Mouse (Mus musculus) liver, embryonic 14.5 days (tissue): ENCODE measurements around the gene Bfsp2. TPM values are rescaled to one million over a fixed set of nuclear protein-coding genes. Genes with fewer than 3 reads are reported as not detected.

Experiments
- ATAC-seq: fragments of 200-750 bp; cut with Nextera tagmentation; 2 replicates; pipeline ENCODE4 v1.8.0; 2017; ENCODE audit warnings: moderate number of reproducible peaks, mild to moderate bottlenecking, moderate library complexity; ENCODE audit not compliant: insufficient read depth
- DNase-seq, 3 experiments: peaks; one replicate each; pipeline ENCODE4 v3.0.0-alpha.2; 2012 to 2013; ENCODE audit warnings: low read depth in 3 of 3, low spot score in 3 of 3
- H3K27ac ChIP-seq: fragments of 300-500 bp; sonication (generic); 2 replicates; pipeline ENCODE4 v1.5.1; 2014; ENCODE audit warnings: moderate library complexity, mild to moderate bottlenecking, control low read depth, inconsistent platforms
- H3K27me3 ChIP-seq: fragments of 300-500 bp; sonication (generic); 2 replicates; pipeline ENCODE4 v1.6.1; 2014; ENCODE audit warnings: mild to moderate bottlenecking, low read length, moderate library complexity; ENCODE audit not compliant: control insufficient read depth, insufficient read depth
- H3K36me3 ChIP-seq: fragments of 300-500 bp; sonication (generic); replicated peaks from 2 replicates; pipeline ENCODE4 v1.6.1; 2014; ENCODE audit warnings: low read depth; ENCODE audit not compliant: control insufficient read depth, insufficient read depth
- H3K4me1 ChIP-seq, 2 experiments: fragments of 200-500 bp in 1 of 2; fragments of 300-500 bp in 1 of 2; sonication (generic) in 1 of 2; replicated peaks; 2 replicates each; pipeline ENCODE4 v1.6.1; 2012 to 2014; ENCODE audit warnings: antibody characterized with exemption in 1 of 2, inconsistent platforms in 1 of 2, low read length in 1 of 2; ENCODE audit not compliant: control insufficient read depth in 2 of 2, insufficient read depth in 2 of 2
- H3K4me2 ChIP-seq: fragments of 300-500 bp; sonication (generic); 2 replicates; pipeline ENCODE4 v1.6.1; 2014; ENCODE audit warnings: low read depth, mild to moderate bottlenecking, control low read depth, moderate library complexity
- H3K4me3 ChIP-seq, 2 experiments: fragments of 200-500 bp in 1 of 2; fragments of 300-500 bp in 1 of 2; sonication (generic) in 1 of 2; 2 replicates each; pipeline ENCODE4 v1.5.1; 2012 to 2014; ENCODE audit warnings: low read depth in 2 of 2, low read length in 2 of 2, mild to moderate bottlenecking in 2 of 2, control low read depth in 1 of 2, inconsistent platforms in 1 of 2, moderate library complexity in 1 of 2; ENCODE audit not compliant: insufficient read depth in 1 of 2
- H3K9ac ChIP-seq: fragments of 300-500 bp; sonication (generic); replicated peaks from 2 replicates; pipeline ENCODE4 v1.6.1; 2014; ENCODE audit warnings: mild to moderate bottlenecking, control low read depth, moderate library complexity
- H3K9me3 ChIP-seq: fragments of 300-500 bp; sonication (generic); 2 replicates; pipeline ENCODE4 v1.6.1; 2016; ENCODE audit warnings: low read length, mixed read lengths; ENCODE audit not compliant: control insufficient read depth
- CTCF ChIP-seq: IDR thresholded peaks from 2 replicates; pipeline ENCODE4 v1.5.1; 2016; ENCODE audit warnings: antibody characterized with exemption, low read depth, control low read depth
- EP300 ChIP-seq: IDR thresholded peaks from 2 replicates; pipeline ENCODE4 v1.6.1; 2016; ENCODE audit warnings: antibody characterized with exemption, low read depth
- WGBS: fragments of 180-500 bp; shearing (Covaris S2); extraction: QIAGEN DNeasy Blood & Tissue Kit; methylation state at CpG from one replicate; pipeline ENCODE4 v1.1.7; 2014; ENCODE audit not compliant: insufficient replicate concordance; 5-methylcytosine and 5-hydroxymethylcytosine counted together
- polyA plus RNA-seq, 2 experiments: library from polyadenylated mRNA; depleted of rRNA in 1 of 2; stranded (reverse) in 1 of 2; unstranded in 1 of 2; fragments of >200 nt; fragmentation: Nextera tagmentation in 1 of 2; extraction: Ambion mirVana in 1 of 2; gene quantifications; 2 replicates each; pipeline versions ENCODE4 v1.2.1 to v1.2.3; 2012 to 2014

Bfsp2 gene
- polyA plus RNA-seq, 2 experiments, result 0.73 to 1.0 TPM

DNA sequence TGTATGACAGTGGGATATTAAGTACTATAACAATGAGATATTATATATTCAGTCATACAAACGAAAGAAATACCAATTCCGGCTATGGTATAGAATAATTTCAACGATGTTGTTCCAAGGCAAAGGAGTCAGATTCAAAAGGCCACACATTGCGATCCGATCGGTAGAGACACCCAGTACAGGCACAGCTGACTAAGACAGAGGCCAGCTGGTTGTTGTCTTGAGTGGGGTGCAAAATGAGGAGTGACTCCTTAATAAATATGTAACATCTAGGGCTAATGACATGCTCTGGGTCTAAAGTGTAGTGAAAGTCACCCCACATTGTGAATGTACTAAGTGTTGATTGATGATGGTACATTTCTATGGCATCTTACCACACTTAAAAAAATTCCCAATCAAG lies 91.0 kb downstream of the Bfsp2 start:
- no peak for ATAC-seq
- no peaks in the 10 kb centered on the region for H3K9me3 ChIP-seq
- H3K9ac ChIP-seq, result no peak overlapping the region
- no peak overlapping the region for H3K4me2 ChIP-seq
- H3K27me3 ChIP-seq, result no peaks in the 10 kb centered on the region
- no peak overlapping the region for H3K27ac ChIP-seq
- no peaks in the 10 kb centered on the region for H3K36me3 ChIP-seq
- DNase-seq, result no peak
- WGBS, result 79% methylated on average over 6 of the region's 6 CpGs
- no peaks in the 10 kb centered on the region for H3K4me1 ChIP-seq
- no peak for TF ChIP-seq CTCF
- no peak for TF ChIP-seq EP300
- H3K4me3 ChIP-seq, result no peak overlapping the region

DNA sequence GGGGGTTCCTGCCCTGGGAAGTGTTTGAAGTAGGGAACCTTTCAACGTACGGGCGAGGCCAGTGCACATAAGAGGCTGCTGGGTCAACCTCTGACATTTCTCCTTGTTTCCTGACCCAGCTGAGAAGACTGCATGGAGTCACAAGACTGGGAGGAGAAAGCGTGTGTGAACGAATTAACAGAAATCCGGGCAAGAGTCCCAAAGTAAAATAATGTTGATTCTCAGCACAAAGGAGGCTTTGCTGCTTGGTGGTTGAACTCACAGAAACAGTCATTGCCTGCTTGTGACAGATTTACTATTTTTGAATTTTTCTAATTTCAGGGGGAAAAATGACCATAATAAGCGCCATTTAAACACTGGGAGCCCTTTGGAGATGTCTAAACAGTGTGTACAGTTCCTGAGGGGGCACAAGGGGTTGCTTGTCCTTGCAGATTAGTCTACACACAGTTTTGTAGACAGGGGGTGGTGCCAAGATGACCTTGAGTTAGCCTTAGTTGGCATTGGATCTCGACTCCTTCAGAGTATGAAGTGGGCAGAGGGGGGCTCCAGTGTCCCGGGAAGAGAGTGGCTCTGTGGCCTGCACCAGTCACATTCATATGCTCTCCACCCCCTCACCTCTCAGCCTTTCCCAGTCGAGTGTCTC lies 93.1 kb downstream of the Bfsp2 start:
- Histone ChIP-seq H3K4me1 (no peaks in the 10 kb centered on the region), H3K36me3 (no peaks in the 10 kb centered on the region), H3K9ac (no peak overlapping the region), H3K9me3 (no peaks in the 10 kb centered on the region), H3K4me2 (no peak overlapping the region), H3K4me3 (no peak overlapping the region), H3K27ac (no peak overlapping the region), H3K27me3 (no peaks in the 10 kb centered on the region)
- ATAC-seq (no peak), DNase-seq (no peak)
- WGBS, result 62% methylated on average over 10 of the region's 10 CpGs
- TF ChIP-seq EP300, result no peak
- TF ChIP-seq CTCF, result no peak

DNA sequence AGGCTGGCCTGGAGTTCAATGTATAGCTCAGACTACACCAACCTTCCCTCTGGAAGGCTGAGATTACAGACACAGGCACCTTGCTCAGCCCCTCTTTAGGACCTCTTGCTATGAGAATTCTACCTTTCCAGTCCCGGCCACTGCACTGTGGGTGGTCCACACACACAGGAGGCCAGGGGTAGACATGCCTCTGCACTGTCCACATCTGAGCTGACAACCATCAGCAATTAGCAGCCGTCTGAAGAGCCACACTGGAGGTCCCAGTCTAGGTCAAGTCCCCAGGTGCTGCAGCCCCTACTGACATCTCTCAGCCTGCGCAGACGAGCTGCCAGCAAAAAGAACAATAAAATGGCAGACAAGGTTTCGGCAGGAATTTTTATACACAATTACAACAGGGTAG lies 93.6 kb downstream of the Bfsp2 start:
- no peak overlapping the region for H3K4me2 ChIP-seq
- H3K27ac ChIP-seq, result no peak overlapping the region
- ATAC-seq (no peak), DNase-seq (no peak)
- H3K27me3 ChIP-seq, result no peaks in the 10 kb centered on the region
- WGBS, result 69% methylated on average over 5 of the region's 5 CpGs
- no peak overlapping the region for H3K4me3 ChIP-seq
- no peaks in the 10 kb centered on the region for H3K36me3 ChIP-seq
- no peak for TF ChIP-seq CTCF
- no peak for TF ChIP-seq EP300
- no peaks in the 10 kb centered on the region for H3K9me3 ChIP-seq
- no peaks in the 10 kb centered on the region for H3K4me1 ChIP-seq
- H3K9ac ChIP-seq, result no peak overlapping the region

DNA sequence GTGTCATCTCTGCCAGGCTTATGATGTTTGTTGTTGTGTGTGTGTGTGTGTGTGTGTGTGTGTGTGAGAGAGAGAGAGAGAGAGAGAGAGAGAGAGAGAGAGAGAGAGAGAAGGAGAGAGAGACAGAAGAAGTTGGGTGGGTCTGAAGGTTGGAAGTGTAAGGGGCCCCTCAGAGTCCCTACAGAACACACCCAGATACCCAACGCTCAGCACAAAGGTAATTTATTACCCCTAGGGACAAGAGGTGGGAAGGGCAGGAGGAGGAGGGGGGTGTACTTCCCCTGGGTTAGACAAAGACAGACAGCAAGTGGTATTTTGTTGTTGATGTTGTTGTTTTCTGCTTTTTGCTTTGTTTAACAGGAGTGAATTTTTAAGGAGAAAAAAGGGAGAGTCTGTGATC lies 94.6 kb downstream of the Bfsp2 start:
- DNase-seq, result no peak
- H3K9me3 ChIP-seq, result no peaks in the 10 kb centered on the region
- no peaks in the 10 kb centered on the region for H3K27me3 ChIP-seq
- H3K4me3 ChIP-seq, result no peak overlapping the region
- H3K36me3 ChIP-seq, result no peaks in the 10 kb centered on the region
- TF ChIP-seq CTCF, result no peak
- TF ChIP-seq EP300, result no peak
- 9% methylated on average over 1 of the region's 1 CpGs for WGBS
- H3K9ac ChIP-seq, result no peak overlapping the region
- no peak for ATAC-seq
- no peak overlapping the region for H3K27ac ChIP-seq
- no peak overlapping the region for H3K4me2 ChIP-seq
- no peaks in the 10 kb centered on the region for H3K4me1 ChIP-seq

GRCm38 (mm10) chr9:103384141-103384796 lies 96.0 kb downstream of the Bfsp2 start:
- Histone ChIP-seq H3K9ac (no peak overlapping the region), H3K27me3 (no peaks in the 10 kb centered on the region), H3K4me3 (no peak overlapping the region), H3K9me3 (no peaks in the 10 kb centered on the region), H3K4me2 (no peak overlapping the region), H3K36me3 (no peaks in the 10 kb centered on the region), H3K27ac (no peak overlapping the region), H3K4me1 (no peaks in the 10 kb centered on the region)
- WGBS, result 54% methylated on average over 4 of the region's 4 CpGs
- ATAC-seq (no peak), DNase-seq (no peak)
- TF ChIP-seq CTCF (no peak), EP300 (no peak)
